Mouse (Mus musculus) CH12.LX (cell line): ENCODE measurements around the gene Tmem238l. TPM values are rescaled to one million over a fixed set of nuclear protein-coding genes. Genes with fewer than 3 reads are reported as not detected.

Source experiments
- DNase-seq: peaks from one replicate; pipeline ENCODE4 v3.0.0-alpha.2; 2013; ENCODE audit errors: extremely low read depth
- H3K27ac ChIP-seq: 2 replicates; pipeline ENCODE4 v1.5.1; 2012; ENCODE audit warnings: low read depth, mild to moderate bottlenecking, control low read depth, moderate library complexity; ENCODE audit not compliant: insufficient read depth
- H3K27me3 ChIP-seq: replicated peaks from 2 replicates; pipeline ENCODE3; 2012; ENCODE audit warnings: inconsistent platforms
- H3K36me3 ChIP-seq, 2 experiments: replicated peaks in 1 of 2; 2 replicates each; pipeline versions ENCODE3 to v1.6.1; 2012; ENCODE audit warnings: inconsistent platforms in 1 of 2, low read length in 1 of 2, mild to moderate bottlenecking in 1 of 2, mixed read lengths in 1 of 2, moderate library complexity in 1 of 2; ENCODE audit not compliant: control insufficient read depth in 1 of 2, insufficient read depth in 1 of 2
- H3K4me1 ChIP-seq, 2 experiments: 2 replicates each; pipeline ENCODE4 v1.6.1; 2012; ENCODE audit warnings: inconsistent platforms in 1 of 2, moderate library complexity in 1 of 2; ENCODE audit not compliant: insufficient read depth in 2 of 2, control insufficient read depth in 1 of 2
- H3K4me2 ChIP-seq: 2 replicates; pipeline ENCODE4 v1.6.1; 2012; ENCODE audit warnings: low read depth, mild to moderate bottlenecking, control low read depth; ENCODE audit not compliant: poor library complexity, insufficient read depth, severe bottlenecking
- H3K4me3 ChIP-seq, 3 experiments: fragments of 150-350 bp in 1 of 3; sonication (generic) in 1 of 3; replicated peaks in 1 of 3; 2 replicates each; pipeline versions ENCODE3 to v1.5.1; 2011 to 2012; ENCODE audit warnings: low read depth in 2 of 3, low read length in 2 of 3, mild to moderate bottlenecking in 2 of 3, moderate library complexity in 2 of 3, control low read depth in 1 of 3, improper control_type of control experiment in 1 of 3, inconsistent platforms in 1 of 3, mixed read lengths in 1 of 3; ENCODE audit not compliant: poor library complexity in 1 of 3
- H3K79me2 ChIP-seq: replicated peaks from 2 replicates; pipeline ENCODE4 v1.6.1; 2012; ENCODE audit warnings: mild to moderate bottlenecking, moderate library complexity; ENCODE audit not compliant: control insufficient read depth, poor library complexity, insufficient read depth, severe bottlenecking; ENCODE audit errors: extremely low read depth
- H3K9ac ChIP-seq: 2 replicates; pipeline ENCODE4 v1.6.1; 2012; ENCODE audit warnings: low read depth, mild to moderate bottlenecking, control low read depth, moderate library complexity; ENCODE audit not compliant: insufficient read depth
- H3K9me3 ChIP-seq: replicated peaks from 2 replicates; pipeline ENCODE3; 2012; ENCODE audit warnings: low read length, inconsistent platforms, mixed read lengths
- BHLHE40 ChIP-seq: IDR thresholded peaks from 2 replicates; pipeline ENCODE4 v1.6.1; 2011; ENCODE audit warnings: mild to moderate bottlenecking, low read depth, low read length, improper control_type of control experiment
- CHD1 ChIP-seq: IDR thresholded peaks from 2 replicates; pipeline ENCODE4 v1.6.1; 2012; ENCODE audit warnings: low read depth, low read length, improper control_type of control experiment, inconsistent platforms
- CHD2 ChIP-seq: IDR thresholded peaks from 2 replicates; pipeline ENCODE4 v1.6.1; 2011; ENCODE audit warnings: low read length, improper control_type of control experiment
- CTCF ChIP-seq, 2 experiments: IDR thresholded peaks in 1 of 2; conservative IDR thresholded peaks in 1 of 2; 2 replicates each; pipeline ENCODE4 v1.5.1; 2011 to 2012; ENCODE audit warnings: low read depth in 2 of 2, low read length in 2 of 2, improper control_type of control experiment in 1 of 2, inconsistent platforms in 1 of 2, mild to moderate bottlenecking in 1 of 2, moderate library complexity in 1 of 2
- E2F4 ChIP-seq: IDR thresholded peaks from 2 replicates; pipeline ENCODE4 v1.6.1; 2011; ENCODE audit warnings: low read depth, low read length, improper control_type of control experiment; ENCODE audit not compliant: insufficient replicate concordance
- ELF1 ChIP-seq: IDR thresholded peaks from 2 replicates; pipeline ENCODE4 v1.6.1; 2014; ENCODE audit warnings: low read depth, mild to moderate bottlenecking, inconsistent platforms, low read length, improper control_type of control experiment
- EP300 ChIP-seq: IDR thresholded peaks from 2 replicates; pipeline ENCODE4 v1.6.1; 2011; ENCODE audit warnings: low read length, improper control_type of control experiment
- ETS1 ChIP-seq: conservative IDR thresholded peaks from 2 replicates; pipeline ENCODE4 v1.6.1; 2012; ENCODE audit warnings: low read depth, mild to moderate bottlenecking, inconsistent platforms, low read length, improper control_type of control experiment, moderate library complexity
- HCFC1 ChIP-seq: IDR thresholded peaks from 2 replicates; pipeline ENCODE4 v1.6.1; 2012; ENCODE audit warnings: low read depth, mild to moderate bottlenecking, inconsistent platforms, low read length, improper control_type of control experiment
- IRF4 ChIP-seq: IDR thresholded peaks from 2 replicates; pipeline ENCODE4 v1.6.1; 2014; ENCODE audit warnings: low read depth, mild to moderate bottlenecking, inconsistent platforms, low read length, improper control_type of control experiment
- JUN ChIP-seq: IDR thresholded peaks from 2 replicates; pipeline ENCODE4 v1.6.1; 2011; ENCODE audit warnings: low read depth, mild to moderate bottlenecking, low read length, improper control_type of control experiment, moderate library complexity; ENCODE audit not compliant: insufficient read depth
- JUND ChIP-seq: conservative IDR thresholded peaks from 2 replicates; pipeline ENCODE4 v1.6.1; 2011; ENCODE audit warnings: low read depth, low read length, improper control_type of control experiment
- MAFK ChIP-seq: IDR thresholded peaks from 2 replicates; pipeline ENCODE4 v1.6.1; 2011; ENCODE audit warnings: low read length, improper control_type of control experiment; ENCODE audit not compliant: insufficient replicate concordance
- MAX ChIP-seq: IDR thresholded peaks from 2 replicates; pipeline ENCODE4 v1.6.1; 2011; ENCODE audit warnings: low read length, improper control_type of control experiment
- MAZ ChIP-seq: IDR thresholded peaks from 2 replicates; pipeline ENCODE4 v1.6.1; 2012; ENCODE audit warnings: low read depth, mild to moderate bottlenecking, inconsistent platforms, low read length, improper control_type of control experiment, moderate library complexity
- MEF2A ChIP-seq: IDR thresholded peaks from 2 replicates; pipeline ENCODE4 v1.6.1; 2014; ENCODE audit warnings: low read depth, mild to moderate bottlenecking, inconsistent platforms, low read length, improper control_type of control experiment, borderline replicate concordance
- MXI1 ChIP-seq: IDR thresholded peaks from 2 replicates; pipeline ENCODE4 v1.6.1; 2011; ENCODE audit warnings: mild to moderate bottlenecking, low read depth, low read length, improper control_type of control experiment
- MYC ChIP-seq: IDR thresholded peaks from 2 replicates; pipeline ENCODE4 v1.6.1; 2011; ENCODE audit warnings: low read depth, mild to moderate bottlenecking, improper control_type of control experiment, low read length
- NELFE ChIP-seq: IDR thresholded peaks from 2 replicates; pipeline ENCODE4 v1.6.1; 2011; ENCODE audit warnings: low read depth, low read length, improper control_type of control experiment
- NRF1 ChIP-seq: IDR thresholded peaks from 2 replicates; pipeline ENCODE4 v1.6.1; 2014; ENCODE audit warnings: low read depth, mild to moderate bottlenecking, inconsistent platforms, low read length, improper control_type of control experiment, moderate library complexity
- PAX5 ChIP-seq: IDR thresholded peaks from 2 replicates; pipeline ENCODE4 v1.6.1; 2012; ENCODE audit warnings: low read length, inconsistent platforms, mixed read lengths
- POLR2A ChIP-seq: IDR thresholded peaks from 2 replicates; pipeline ENCODE4 v1.6.1; 2011; ENCODE audit warnings: low read depth, mild to moderate bottlenecking, improper control_type of control experiment, low read length
- POLR2AphosphoS2 ChIP-seq: IDR thresholded peaks from 2 replicates; pipeline ENCODE4 v1.6.1; 2011; ENCODE audit warnings: low read depth, low read length, improper control_type of control experiment
- RAD21 ChIP-seq: IDR thresholded peaks from 2 replicates; pipeline ENCODE4 v1.6.1; 2011; ENCODE audit warnings: low read depth, mild to moderate bottlenecking, low read length, improper control_type of control experiment, moderate library complexity
- RCOR1 ChIP-seq: conservative IDR thresholded peaks from 2 replicates; pipeline ENCODE4 v1.6.1; 2012; ENCODE audit warnings: low read depth, mild to moderate bottlenecking, inconsistent platforms, low read length, improper control_type of control experiment
- SIN3A ChIP-seq: IDR thresholded peaks from 2 replicates; pipeline ENCODE4 v1.6.1; 2012; ENCODE audit warnings: low read length, improper control_type of control experiment, inconsistent platforms
- TBP ChIP-seq: conservative IDR thresholded peaks from 2 replicates; pipeline ENCODE4 v1.6.1; 2011; ENCODE audit warnings: low read depth, low read length, improper control_type of control experiment
- TCF12 ChIP-seq: IDR thresholded peaks from 2 replicates; pipeline ENCODE4 v1.6.1; 2014; ENCODE audit warnings: low read depth, mild to moderate bottlenecking, inconsistent platforms, low read length, improper control_type of control experiment
- USF1 ChIP-seq: IDR thresholded peaks from 2 replicates; pipeline ENCODE4 v1.6.1; 2014; ENCODE audit warnings: low read depth, mild to moderate bottlenecking, inconsistent platforms, low read length, improper control_type of control experiment
- USF2 ChIP-seq: conservative IDR thresholded peaks from 2 replicates; pipeline ENCODE4 v1.6.1; 2011; ENCODE audit warnings: low read depth, low read length, improper control_type of control experiment
- ZC3H11A ChIP-seq: IDR thresholded peaks from 2 replicates; pipeline ENCODE4 v1.6.1; 2012; ENCODE audit warnings: low read depth, mild to moderate bottlenecking, inconsistent platforms, low read length, improper control_type of control experiment
- ZKSCAN1 ChIP-seq: IDR thresholded peaks from 2 replicates; pipeline ENCODE4 v1.6.1; 2012; ENCODE audit warnings: low read depth, inconsistent platforms, low read length, improper control_type of control experiment, borderline replicate concordance
- ZMIZ1 ChIP-seq: IDR thresholded peaks from 2 replicates; pipeline ENCODE4 v1.6.1; 2012; ENCODE audit warnings: low read depth, mild to moderate bottlenecking, inconsistent platforms, low read length, improper control_type of control experiment
- ZNF384 ChIP-seq: IDR thresholded peaks from 2 replicates; pipeline ENCODE4 v1.6.1; 2012; ENCODE audit warnings: low read depth, low read length, improper control_type of control experiment, inconsistent platforms
- dilution Hi-C: fragments of 300-500 bp; cut with MboI; formaldehyde crosslinking; loops from 2 replicates; pipeline ENCODE4 v1.14.3; 2020; ENCODE audit warnings: low sequenced_read_pairs; ENCODE audit not compliant: extremely low pct_unique_long_range_greater_than_20kb, extremely low pct_ligation_motif_present
- in situ Hi-C: fragments of 300-500 bp; cut with MboI; formaldehyde crosslinking; loops from 3 replicates; pipeline ENCODE4 v1.14.3; 2019; ENCODE audit warnings: low sequenced_read_pairs, low pct_ligation_motif_present, low pct_unique_long_range_greater_than_20kb, mixed read lengths
- polyA plus RNA-seq: library from polyadenylated mRNA; unstranded; fragments of >175 nt; gene quantifications from 2 replicates; pipeline ENCODE4 v1.2.1, GENCODE M21; 2012; ENCODE audit warnings: low read depth; ENCODE audit not compliant: insufficient read length
- total RNA-seq, 2 experiments: library from RNA; depleted of rRNA; stranded (reverse); fragments of 300-350 nt in 1 of 2; fragments of >200 nt in 1 of 2; gene quantifications; 2 replicates each; pipeline ENCODE4 v1.2.3; 2012 to 2014

Tmem238l gene
- total and polyA plus RNA-seq, 3 experiments: not detected

DNA sequence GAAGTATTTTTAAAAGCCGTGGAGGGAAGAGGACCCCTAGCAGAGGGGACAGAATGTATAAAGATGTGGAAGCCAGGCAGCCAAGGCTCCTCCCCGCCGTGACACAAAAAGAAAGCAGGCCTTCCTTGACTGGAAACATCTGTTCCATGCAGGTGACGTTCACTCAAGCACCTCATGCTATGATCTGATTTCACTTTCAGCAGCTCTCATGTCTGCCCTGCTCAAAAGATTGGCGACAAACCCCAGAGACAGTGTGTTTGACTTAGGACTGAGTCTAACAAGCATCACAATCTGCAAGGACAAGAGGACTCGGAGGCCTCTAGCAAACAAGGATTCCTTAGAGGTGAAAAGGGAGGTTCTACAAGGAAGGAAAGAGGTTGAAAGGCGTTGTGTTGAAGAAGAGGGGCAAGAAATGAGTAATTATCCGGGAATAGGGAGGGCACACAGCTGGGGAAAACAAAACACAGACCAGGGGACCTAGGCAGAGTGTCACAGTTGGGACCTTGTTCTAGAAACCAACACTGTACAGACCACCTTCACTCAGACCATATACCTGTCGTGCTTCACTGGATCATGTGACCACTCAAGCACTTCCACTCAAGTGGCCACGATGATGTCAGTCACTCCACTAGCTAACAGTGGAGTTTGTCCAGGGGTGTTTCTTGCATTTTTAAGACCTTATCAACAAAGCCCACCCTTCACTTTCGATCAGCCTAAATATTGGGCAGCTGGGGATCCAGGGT, 27.2 kb downstream of the Tmem238l start:
- Histone ChIP-seq H3K4me2 (peak overlapping the region; percentile 97), H3K9ac (peak overlapping the region; percentile 73; the same call in 1 of the 2 replicates), H3K4me1 (peaks cover 9 to 25% of the 10 kb centered on the region in 2 experiments; a peak in 3 of 4 replicates), H3K79me2 (no peaks in the 10 kb centered on the region), H3K9me3 (no peaks in the 10 kb centered on the region), H3K27me3 (peaks cover 73% of the 10 kb centered on the region), H3K36me3 (no peaks in the 10 kb centered on the region), H3K27ac (no peak overlapping the region), H3K4me3 (peak overlapping the region in 1 of 3 experiments; percentile 4)
- dilution Hi-C loops (no loop called here), in situ Hi-C loops (loop anchor here (5.0 kb wide), 1 partner anchor 61 kb away; no protein-coding TSS in a partner anchor)
- TF ChIP-seq NELFE: 0 out of 2 replicates have a peak, but pooled peaks have one; percentile 1
- TF ChIP-seq ZMIZ1: 0 out of 2 replicates have a peak, but pooled peaks have one; percentile 59
- peak; percentile 82 for TF ChIP-seq SIN3A
- peak; percentile 82 for TF ChIP-seq MYC
- TF ChIP-seq EP300: peak; percentile 91
- TF ChIP-seq TBP: no peak
- TF ChIP-seq RCOR1: peak; percentile 93
- TF ChIP-seq BHLHE40: peak; percentile 93
- peak; percentile 9; the same call in 1 of the 2 replicates for TF ChIP-seq ELF1
- no peak for TF ChIP-seq ZKSCAN1
- TF ChIP-seq USF1: peak; percentile 62
- TF ChIP-seq USF2: peak; percentile 59
- peak; percentile 92 for TF ChIP-seq TCF12
- peak; percentile 73 for TF ChIP-seq JUND
- TF ChIP-seq MAZ: peak; percentile 32; the same call in 1 of the 2 replicates
- TF ChIP-seq MAX: peak; percentile 47; the same call in 1 of the 2 replicates
- no peak for TF ChIP-seq CTCF (conservative IDR thresholded peaks at IDR 0.05 in 1 of 2, IDR thresholded peaks at IDR 0.05 in 1 of 2; ENCODE audit: low read depth in 2 of 2, low read length in 2 of 2)
- TF ChIP-seq IRF4: peak; percentile 95
- TF ChIP-seq MXI1: peak; percentile 50; the same call in 1 of the 2 replicates
- TF ChIP-seq ZC3H11A: no peak
- TF ChIP-seq ETS1: peak; percentile 90
- TF ChIP-seq POLR2A: no peak
- no peak for TF ChIP-seq MAFK
- peak; percentile 64; the same call in 1 of the 2 replicates for TF ChIP-seq CHD1
- no peak for TF ChIP-seq E2F4
- no peak for TF ChIP-seq NRF1
- no peak for TF ChIP-seq ZNF384
- TF ChIP-seq POLR2AphosphoS2: no peak
- no peak for TF ChIP-seq RAD21
- 0 out of 2 replicates have a peak, but pooled peaks have one; percentile 38 for TF ChIP-seq HCFC1
- TF ChIP-seq MEF2A: no peak; the same call in none of the 2 replicates
- peak; percentile 70 for TF ChIP-seq CHD2
- TF ChIP-seq PAX5: no peak
- peak; percentile 71 for TF ChIP-seq JUN
- DNase-seq: peak; percentile 72
